Mouse (Mus musculus) lung, postnatal 4 days (tissue): Measurements from ENCODE around the gene Rictor.

ENCODE experiments used
- DNase-seq, 2 experiments: peaks; one replicate each; pipeline ENCODE4 v3.0.0; 2021

Rictor gene

GRCm38 (mm10) chr15:6707936-6708525 lies at the start of gene Rictor:
Gene Rictor, plus strand, starts transcription at chr15:6708379.
- peak; percentile 88 to 90 for DNase-seq

- no peak for DNase-seq
These were observed 46.2 kb upstream of the Rictor start for GRCm38 (mm10) chr15:6661951-6662350.

GRCm38 (mm10) chr15:6663991-6664390 lies 44.2 kb upstream of the Rictor start:
- no peak for DNase-seq

- DNase-seq: no peak
These were observed 42.1 kb upstream of the Rictor start for GRCm38 (mm10) chr15:6666072-6666471.

GRCm38 (mm10) chr15:6668793-6669437 lies 39.3 kb upstream of the Rictor start:
- DNase-seq: no peak

- no peak for DNase-seq
These were observed 29.7 kb upstream of the Rictor start for GRCm38 (mm10) chr15:6678479-6678878.

- peak in 1 of 2 experiments; percentile 25 for DNase-seq
These were observed 6.0 kb upstream of the Rictor start for GRCm38 (mm10) chr15:6702164-6702563.

- DNase-seq: no peak
These were observed 2.8 kb upstream of the Rictor start for GRCm38 (mm10) chr15:6705351-6705901.

- peak; percentile 76 to 80 for DNase-seq
These were observed 636 bp upstream of the Rictor start for GRCm38 (mm10) chr15:6707551-6707935.

GRCm38 (mm10) chr15:6708526-6709441 lies 605 bp downstream of the Rictor start:
- DNase-seq: peak; percentile 57 to 58

GRCm38 (mm10) chr15:6709618-6710017 lies 1.4 kb downstream of the Rictor start:
- no peak for DNase-seq

GRCm38 (mm10) chr15:6710341-6710740 lies 2.2 kb downstream of the Rictor start:
- DNase-seq: no peak

- no peak for DNase-seq
These were observed 3.0 kb downstream of the Rictor start for GRCm38 (mm10) chr15:6711226-6711625.

GRCm38 (mm10) chr15:6714819-6715218 lies 6.6 kb downstream of the Rictor start:
- DNase-seq: no peak

GRCm38 (mm10) chr15:6715237-6715636 lies 7.1 kb downstream of the Rictor start:
- DNase-seq: no peak

- DNase-seq: no peak
These were observed 13.2 kb downstream of the Rictor start for GRCm38 (mm10) chr15:6721385-6721784.

- DNase-seq: no peak
These were observed 13.6 kb downstream of the Rictor start for GRCm38 (mm10) chr15:6721802-6722201.

- DNase-seq: no peak
These were observed 14.4 kb downstream of the Rictor start for GRCm38 (mm10) chr15:6722405-6723176.

- DNase-seq: no peak
These were observed 15.2 kb downstream of the Rictor start for GRCm38 (mm10) chr15:6723338-6723737.

- no peak for DNase-seq
These were observed 16.3 kb downstream of the Rictor start for GRCm38 (mm10) chr15:6724442-6724841.

- no peak for DNase-seq
These were observed 18.1 kb downstream of the Rictor start for GRCm38 (mm10) chr15:6726130-6726808.

GRCm38 (mm10) chr15:6733076-6733475 lies 24.9 kb downstream of the Rictor start:
- DNase-seq: no peak
